Mouse (Mus musculus): ENCODE measurements around the gene Prdx5. TPM values are rescaled to one million over a fixed set of nuclear protein-coding genes. Genes with fewer than 3 reads are reported as not detected.

Gene Prdx5
- polyA plus RNA-seq, 1 experiment, result 180 TPM

- peak overlapping the region; percentile 82 for H3K27ac ChIP-seq (ENCODE audit: insufficient read depth, low read depth, low read length)
- TF ChIP-seq CTCF (IDR thresholded peaks at IDR 0.05; ENCODE audit: extremely low read depth, insufficient read length, insufficient replicate concordance, low read depth, low read length) (no peak), POLR2A (IDR thresholded peaks at IDR 0.05; ENCODE audit: low read depth, low read length) (no peak; the same call in 1 of the 2 replicates)
- WGBS, result 32% methylated on average over 5 of the region's 5 CpGs
- H3K36me3 ChIP-seq (ENCODE audit: control insufficient read depth, insufficient read depth, low read length), result no peaks in the 10 kb centered on the region
- H3K4me1 ChIP-seq (ENCODE audit: control insufficient read depth, insufficient read depth, insufficient read length, low read length), result peaks cover 14% of the 10 kb centered on the region
- H3K27me3 ChIP-seq (ENCODE audit: control insufficient read depth, insufficient read depth, low read length), result no peaks in the 10 kb centered on the region
- peak overlapping the region; percentile 86 for H3K4me3 ChIP-seq (ENCODE audit: low read depth, low read length)
These were observed 32.9 kb upstream of the Prdx5 start for GRCm38 (mm10) chr19:6942764-6943163.

- Histone ChIP-seq H3K4me1 (ENCODE audit: control insufficient read depth, insufficient read depth, insufficient read length, low read length) (peaks cover 14% of the 10 kb centered on the region), H3K27ac (ENCODE audit: insufficient read depth, low read depth, low read length) (peak within 1 kb of the TSS; percentile 98), H3K27me3 (ENCODE audit: control insufficient read depth, insufficient read depth, low read length) (no peaks in the 10 kb centered on the region), H3K36me3 (ENCODE audit: control insufficient read depth, insufficient read depth, low read length) (no peaks in the 10 kb centered on the region), H3K4me3 (ENCODE audit: low read depth, low read length) (peak within 1 kb of the TSS; percentile 86)
- under 1% methylated on average over 27 of the region's 27 CpGs for WGBS
- TF ChIP-seq POLR2A (IDR thresholded peaks at IDR 0.05; ENCODE audit: low read depth, low read length) (peak; percentile 86), CTCF (IDR thresholded peaks at IDR 0.05; ENCODE audit: extremely low read depth, insufficient read length, insufficient replicate concordance, low read depth, low read length) (no peak; the same call in 1 of the 2 replicates)
These were observed 32.4 kb upstream of the Prdx5 start, which contains the start of gene Gpr137 for GRCm38 (mm10) chr19:6942249-6942691. TSS of gene Gpr137 (minus strand) at chr19:6942480.

GRCm38 (mm10) chr19:6941372-6942248, 31.7 kb upstream of the Prdx5 start, which contains the start of gene Bad:
TSS of gene Bad (plus strand) at chr19:6941861.
- TF ChIP-seq CTCF (IDR thresholded peaks at IDR 0.05; ENCODE audit: extremely low read depth, insufficient read length, insufficient replicate concordance, low read depth, low read length), result no peak
- TF ChIP-seq POLR2A (IDR thresholded peaks at IDR 0.05; ENCODE audit: low read depth, low read length), result peak; percentile 55; the same call in 1 of the 2 replicates
- H3K36me3 ChIP-seq (ENCODE audit: control insufficient read depth, insufficient read depth, low read length), result no peaks in the 10 kb centered on the region
- H3K4me1 ChIP-seq (ENCODE audit: control insufficient read depth, insufficient read depth, insufficient read length, low read length), result peaks cover 10% of the 10 kb centered on the region
- H3K4me3 ChIP-seq (ENCODE audit: low read depth, low read length), result peak within 1 kb of the TSS; percentile 86
- WGBS, result under 1% methylated on average over 83 of the region's 83 CpGs
- no peaks in the 10 kb centered on the region for H3K27me3 ChIP-seq (ENCODE audit: control insufficient read depth, insufficient read depth, low read length)
- peak within 1 kb of the TSS; percentile 98 for H3K27ac ChIP-seq (ENCODE audit: insufficient read depth, low read depth, low read length)

- peak overlapping the region; percentile 24; the same call in 1 of the 2 replicates for H3K27ac ChIP-seq (ENCODE audit: insufficient read depth, low read depth, low read length)
- H3K4me1 ChIP-seq (ENCODE audit: control insufficient read depth, insufficient read depth, insufficient read length, low read length), result peaks cover 10% of the 10 kb centered on the region
- WGBS, result 20% methylated on average over 29 of the region's 29 CpGs
These were observed 30.8 kb upstream of the Prdx5 start for GRCm38 (mm10) chr19:6940396-6941351.

GRCm38 (mm10) chr19:6939106-6940002, 29.4 kb upstream of the Prdx5 start:
- no peak for TF ChIP-seq POLR2A (IDR thresholded peaks at IDR 0.05; ENCODE audit: low read depth, low read length)
- TF ChIP-seq CTCF (IDR thresholded peaks at IDR 0.05; ENCODE audit: extremely low read depth, insufficient read length, insufficient replicate concordance, low read depth, low read length), result no peak
- 92% methylated on average over 20 of the region's 20 CpGs for WGBS
- H3K4me3 ChIP-seq (ENCODE audit: low read depth, low read length), result no peak overlapping the region
- no peak overlapping the region for H3K27ac ChIP-seq (ENCODE audit: insufficient read depth, low read depth, low read length)
- no peaks in the 10 kb centered on the region for H3K36me3 ChIP-seq (ENCODE audit: control insufficient read depth, insufficient read depth, low read length)
- H3K4me1 ChIP-seq (ENCODE audit: control insufficient read depth, insufficient read depth, insufficient read length, low read length), result peaks cover 10% of the 10 kb centered on the region
- H3K27me3 ChIP-seq (ENCODE audit: control insufficient read depth, insufficient read depth, low read length), result peaks cover 7% of the 10 kb centered on the region; the same call in 1 of the 2 replicates

More at GRCm38 (mm10) chr19:6940396-6941351, 30.8 kb upstream of the Prdx5 start:
- no peak for TF ChIP-seq POLR2A (IDR thresholded peaks at IDR 0.05; ENCODE audit: low read depth, low read length)
- no peak for TF ChIP-seq CTCF (IDR thresholded peaks at IDR 0.05; ENCODE audit: extremely low read depth, insufficient read length, insufficient replicate concordance, low read depth, low read length)
- Histone ChIP-seq H3K27me3 (ENCODE audit: control insufficient read depth, insufficient read depth, low read length) (no peaks in the 10 kb centered on the region), H3K36me3 (ENCODE audit: control insufficient read depth, insufficient read depth, low read length) (no peaks in the 10 kb centered on the region), H3K4me3 (ENCODE audit: low read depth, low read length) (peak overlapping the region; percentile 86)

Measured in small intestine, adult 2 months (tissue).